Mouse (Mus musculus): ENCODE measurements around the gene Tcf15. TPM values are rescaled to one million over a fixed set of nuclear protein-coding genes. Genes with fewer than 3 reads are reported as not detected.

Gene Tcf15
- total RNA-seq, 2 experiments from 2014 or later: 24.3 to 34.0 TPM

- DNase-seq (ENCODE audit: low spot score): peak; percentile 61
- intact Hi-C loops (cut with DNase I): no loop called here
Measured at GRCm38 (mm10) chr2:152155414-152156208, 12.2 kb downstream of the Tcf15 start.

GRCm38 (mm10) chr2:152156471-152156870 lies 13.1 kb downstream of the Tcf15 start:
- no peak for DNase-seq (ENCODE audit: low spot score)
- intact Hi-C loops (cut with DNase I): no loop called here

- intact Hi-C loops (cut with DNase I): no loop called here
Measured at GRCm38 (mm10) chr2:152159487-152159886, 16.1 kb downstream of the Tcf15 start.

GRCm38 (mm10) chr2:152166257-152166656 lies 22.9 kb downstream of the Tcf15 start:
- DNase-seq (ENCODE audit: low spot score): no peak
- intact Hi-C loops (cut with DNase I): no loop called here

More at GRCm38 (mm10) chr2:152159487-152159886, 16.1 kb downstream of the Tcf15 start:
- no peak for DNase-seq (ENCODE audit: low spot score)

- intact Hi-C loops (cut with DNase I): no loop called here
- peak; percentile 53 for DNase-seq (ENCODE audit: low spot score)
Measured at GRCm38 (mm10) chr2:152167851-152168290, 24.5 kb downstream of the Tcf15 start.

- no peak for DNase-seq (ENCODE audit: low spot score)
- intact Hi-C loops (cut with DNase I): no loop called here
Measured at GRCm38 (mm10) chr2:152169377-152169776, 26.0 kb downstream of the Tcf15 start.

GRCm38 (mm10) chr2:152174861-152175260 lies 31.5 kb downstream of the Tcf15 start:
- intact Hi-C loops (cut with DNase I): no loop called here

GRCm38 (mm10) chr2:152176659-152177058 lies 33.3 kb downstream of the Tcf15 start:
- intact Hi-C loops (cut with DNase I): loop anchor here (1.0 kb wide), 1 partner anchor 26 kb away; no protein-coding TSS in a partner anchor
- no peak for DNase-seq (ENCODE audit: low spot score)

More at GRCm38 (mm10) chr2:152174861-152175260, 31.5 kb downstream of the Tcf15 start:
- DNase-seq (ENCODE audit: low spot score): no peak

- DNase-seq (ENCODE audit: low spot score): peak; percentile 77
- intact Hi-C loops (cut with DNase I): loop anchor here (1.0 kb wide), 1 partner anchor 27 kb away; no protein-coding TSS in a partner anchor
Measured at GRCm38 (mm10) chr2:152177162-152177805, 33.9 kb downstream of the Tcf15 start.

- no peak for DNase-seq (ENCODE audit: low spot score)
- intact Hi-C loops (cut with DNase I): loop anchor here (1.0 kb wide), 1 partner anchor 27 kb away; no protein-coding TSS in a partner anchor
Measured at GRCm38 (mm10) chr2:152177806-152178170, 34.4 kb downstream of the Tcf15 start.

- DNase-seq (ENCODE audit: low spot score): no peak
- intact Hi-C loops (cut with DNase I): no loop called here
Measured at GRCm38 (mm10) chr2:152178345-152178744, 35.0 kb downstream of the Tcf15 start.

- DNase-seq (ENCODE audit: low spot score): no peak
- intact Hi-C loops (cut with DNase I): no loop called here
Measured at GRCm38 (mm10) chr2:152179301-152179700, 35.9 kb downstream of the Tcf15 start.

GRCm38 (mm10) chr2:152180323-152180722 lies 37.0 kb downstream of the Tcf15 start:
- intact Hi-C loops (cut with DNase I): loop anchor here (2.0 kb wide), 1 partner anchor 38 kb away; the partner anchor contains the start of gene Tcf15
- DNase-seq (ENCODE audit: low spot score): peak; percentile 87

GRCm38 (mm10) chr2:152187132-152187531 lies 43.8 kb downstream of the Tcf15 start:
- no peak for DNase-seq (ENCODE audit: low spot score)
- intact Hi-C loops (cut with DNase I): no loop called here

GRCm38 (mm10) chr2:152189213-152189612 lies 45.9 kb downstream of the Tcf15 start:
- intact Hi-C loops (cut with DNase I): no loop called here
- no peak for DNase-seq (ENCODE audit: low spot score)

- DNase-seq (ENCODE audit: low spot score): peak; percentile 55
- intact Hi-C loops (cut with DNase I): no loop called here
Measured at GRCm38 (mm10) chr2:152189640-152190039, 46.3 kb downstream of the Tcf15 start.

GRCm38 (mm10) chr2:152190161-152190560 lies 46.8 kb downstream of the Tcf15 start:
- no peak for DNase-seq (ENCODE audit: low spot score)
- intact Hi-C loops (cut with DNase I): no loop called here

- DNase-seq (ENCODE audit: low spot score): no peak
- intact Hi-C loops (cut with DNase I): loop anchor here (1.0 kb wide), 1 partner anchor 80 kb away; no protein-coding TSS in a partner anchor
Measured at GRCm38 (mm10) chr2:152192591-152193345, 49.4 kb downstream of the Tcf15 start.

- intact Hi-C loops (cut with DNase I): loop anchor here (1.0 kb wide), 1 partner anchor 81 kb away; no protein-coding TSS in a partner anchor
- no peak for DNase-seq (ENCODE audit: low spot score)
Measured at GRCm38 (mm10) chr2:152193346-152193710, 50.0 kb downstream of the Tcf15 start.

GRCm38 (mm10) chr2:152194586-152194985 lies 51.2 kb downstream of the Tcf15 start:
- DNase-seq (ENCODE audit: low spot score): no peak
- intact Hi-C loops (cut with DNase I): no loop called here

All from heart, postnatal 25 days (tissue).